Mouse (Mus musculus) ES-Bruce4 (cell line): Measurements from ENCODE around the gene Prr15l. TPM values are rescaled to one million over a fixed set of nuclear protein-coding genes. Genes with fewer than 3 reads are reported as not detected.
A peak's percentile ranks its signal among the peaks of the same experiment; 100 is the strongest.

Source experiments
- H3K27ac ChIP-seq: 2 replicates; pipeline ENCODE4 v1.5.1; 2012; ENCODE audit warnings: low read length, inconsistent platforms; ENCODE audit not compliant: insufficient read depth
- H3K27me3 ChIP-seq: 2 replicates; pipeline ENCODE4 v1.6.1; 2012; ENCODE audit warnings: mild to moderate bottlenecking, low read length, inconsistent platforms; ENCODE audit not compliant: control insufficient read depth, poor library complexity, insufficient read depth, severe bottlenecking
- H3K36me3 ChIP-seq: 2 replicates; pipeline ENCODE4 v1.6.1; 2012; ENCODE audit warnings: inconsistent platforms, mild to moderate bottlenecking, low read length, moderate library complexity; ENCODE audit not compliant: control insufficient read depth, poor library complexity, insufficient read depth, severe bottlenecking
- H3K4me1 ChIP-seq: one replicate; pipeline ENCODE4 v1.8.1; 2011; ENCODE audit warnings: low read length; ENCODE audit not compliant: control insufficient read depth, insufficient read depth
- H3K4me3 ChIP-seq: 2 replicates; pipeline ENCODE4 v1.5.1; 2011; ENCODE audit warnings: low read depth, mild to moderate bottlenecking, low read length
- H3K9ac ChIP-seq: 2 replicates; pipeline ENCODE4 v1.6.1; 2012; ENCODE audit warnings: low read depth, mild to moderate bottlenecking, inconsistent platforms; ENCODE audit not compliant: poor library complexity, severe bottlenecking
- H3K9me3 ChIP-seq: replicated peaks from 2 replicates; pipeline ENCODE4 v1.6.1; 2012; ENCODE audit warnings: mild to moderate bottlenecking, low read length, inconsistent platforms; ENCODE audit not compliant: control insufficient read depth, poor library complexity, insufficient read depth, severe bottlenecking
- CTCF ChIP-seq: IDR thresholded peaks from one replicate; pipeline ENCODE4 v1.8.1; 2011; ENCODE audit warnings: low read depth, low read length
- EP300 ChIP-seq: IDR thresholded peaks from 2 replicates; pipeline ENCODE4 v1.6.1; 2011; ENCODE audit warnings: low read depth, low read length; ENCODE audit not compliant: insufficient read depth
- POLR2A ChIP-seq: IDR thresholded peaks from one replicate; pipeline ENCODE4 v1.8.1; 2011; ENCODE audit warnings: low read length; ENCODE audit not compliant: insufficient read depth
- polyA plus RNA-seq: library from polyadenylated mRNA; stranded (reverse); fragments of >200 nt; gene quantifications from 2 replicates; pipeline ENCODE4 v1.2.4, GENCODE M21; 2011; ENCODE audit warnings: low read depth; ENCODE audit not compliant: missing spikeins, insufficient read depth, insufficient read length

Prr15l gene
- polyA plus RNA-seq, 1 experiment: 10.9 TPM

- no peak overlapping the region for H3K4me3 ChIP-seq
- no peaks in the 10 kb centered on the region for H3K27me3 ChIP-seq
- no peaks in the 10 kb centered on the region for H3K36me3 ChIP-seq
- TF ChIP-seq POLR2A (no peak), CTCF (no peak), EP300 (no peak)
- no peak overlapping the region for H3K9ac ChIP-seq
- no peaks in the 10 kb centered on the region for H3K9me3 ChIP-seq
- no peak overlapping the region for H3K27ac ChIP-seq
- H3K4me1 ChIP-seq: no peaks in the 10 kb centered on the region
Observed at GRCm38 (mm10) chr11:96925469-96926148, 2.3 kb upstream of the Prr15l start.

- Histone ChIP-seq H3K9ac (no peak overlapping the region), H3K4me1 (peaks cover 2% of the 10 kb centered on the region), H3K4me3 (no peak overlapping the region), H3K27me3 (no peaks in the 10 kb centered on the region), H3K36me3 (no peaks in the 10 kb centered on the region), H3K9me3 (no peaks in the 10 kb centered on the region), H3K27ac (no peak overlapping the region)
- no peak for TF ChIP-seq EP300
- no peak for TF ChIP-seq POLR2A
Observed at GRCm38 (mm10) chr11:96926587-96926986, 1.3 kb upstream of the Prr15l start.

- H3K27ac ChIP-seq: peak overlapping the region; percentile 58
- no peaks in the 10 kb centered on the region for H3K36me3 ChIP-seq
- peak overlapping the region; percentile 24; the same call in 1 of the 2 replicates for H3K9ac ChIP-seq
- no peaks in the 10 kb centered on the region for H3K9me3 ChIP-seq
- peaks cover 2% of the 10 kb centered on the region for H3K4me1 ChIP-seq
- H3K4me3 ChIP-seq: peak overlapping the region; percentile 36
- no peaks in the 10 kb centered on the region for H3K27me3 ChIP-seq
- TF ChIP-seq POLR2A (no peak), CTCF (no peak), EP300 (no peak)
Observed at GRCm38 (mm10) chr11:96928691-96929090, 787 bp downstream of the Prr15l start.

GRCm38 (mm10) chr11:96929096-96929765, 1.3 kb downstream of the Prr15l start:
- H3K9me3 ChIP-seq: no peaks in the 10 kb centered on the region
- H3K27ac ChIP-seq: peak overlapping the region; percentile 58
- TF ChIP-seq EP300 (peak; percentile 89), CTCF (no peak), POLR2A (peak; percentile 33)
- H3K27me3 ChIP-seq: no peaks in the 10 kb centered on the region
- H3K4me1 ChIP-seq: peaks cover 5% of the 10 kb centered on the region
- H3K9ac ChIP-seq: peak overlapping the region; percentile 24; the same call in 1 of the 2 replicates
- H3K36me3 ChIP-seq: no peaks in the 10 kb centered on the region
- H3K4me3 ChIP-seq: peak overlapping the region; percentile 55

- Histone ChIP-seq H3K4me1 (peaks cover 5% of the 10 kb centered on the region), H3K4me3 (peak overlapping the region; percentile 10), H3K9me3 (no peaks in the 10 kb centered on the region), H3K9ac (no peak overlapping the region), H3K27ac (no peak overlapping the region), H3K36me3 (no peaks in the 10 kb centered on the region), H3K27me3 (no peaks in the 10 kb centered on the region)
- no peak for TF ChIP-seq CTCF
Observed at GRCm38 (mm10) chr11:96929766-96930331, 1.9 kb downstream of the Prr15l start.
